Mouse (Mus musculus) spleen, adult 12 weeks (tissue): ENCODE results near the gene Ubxn1.
"Not testable (repeated sequence)": the region's sequence is repeated elsewhere in the genome, so short reads cannot be mapped to it uniquely, and the experiment has no call there.

Experiments
- DNase-seq: peaks from one replicate; pipeline ENCODE4 v3.0.0; 2022; ENCODE audit warnings: low spot score

Ubxn1 gene

DNA sequence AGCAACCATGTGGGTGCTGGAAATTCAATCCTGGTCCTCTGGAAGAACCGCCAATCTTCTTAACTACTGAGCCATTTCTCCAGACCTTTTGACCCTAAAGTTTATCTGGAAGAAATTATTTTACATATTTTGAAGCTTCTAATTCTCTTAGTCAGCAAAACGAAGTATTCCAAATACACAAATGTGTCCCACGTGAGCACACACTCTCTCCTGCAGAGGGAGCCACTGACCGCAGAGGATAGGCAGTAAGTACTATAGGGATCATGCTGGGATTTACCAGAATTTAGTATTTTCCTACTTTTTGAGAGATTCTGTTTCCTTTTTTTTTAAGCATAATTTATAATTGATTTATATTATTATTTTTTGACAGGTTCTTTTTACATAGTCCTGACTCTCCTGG, 13.6 kb upstream of the Ubxn1 start:
- DNase-seq, result peak; percentile 7

DNA sequence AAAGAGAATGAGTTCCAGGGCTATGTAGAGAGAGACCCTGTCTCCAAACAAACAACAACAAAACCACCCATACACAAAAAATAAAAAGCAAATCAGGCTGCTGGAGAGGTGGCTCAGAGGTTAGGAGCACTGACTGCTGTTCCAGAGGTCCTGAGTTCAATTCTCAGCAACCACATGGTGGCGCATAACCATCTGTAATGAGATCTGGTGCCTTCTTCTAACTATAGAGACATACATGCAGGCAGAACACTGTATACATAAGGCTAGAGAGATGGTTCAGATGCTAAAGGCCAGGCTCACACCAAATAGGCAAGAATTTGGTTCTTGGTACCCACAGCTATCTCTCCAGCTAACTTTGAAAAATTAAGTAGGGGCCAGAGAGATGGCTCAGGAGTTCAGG, 12.3 kb upstream of the Ubxn1 start:
- DNase-seq, result peak; percentile 23

DNA sequence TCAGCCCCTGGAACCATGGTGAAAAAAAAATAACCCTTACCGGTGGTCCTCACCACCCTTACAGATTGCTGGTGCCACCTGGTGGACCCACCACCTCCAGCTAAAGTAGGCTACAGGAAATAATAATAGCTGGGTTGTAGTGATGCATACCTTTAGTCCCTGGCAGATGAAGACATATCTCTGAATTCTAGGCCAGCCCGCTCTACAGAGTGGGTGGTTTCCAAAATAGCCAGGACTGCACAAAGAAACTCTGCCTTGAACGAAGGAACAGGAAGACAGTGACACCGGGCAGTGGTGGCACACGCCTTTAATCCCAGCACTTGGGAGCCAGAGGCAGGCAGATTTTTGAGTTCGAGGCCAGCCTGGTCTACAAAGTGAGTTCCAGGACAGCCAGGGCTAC, 7.0 kb upstream of the Ubxn1 start:
- DNase-seq, result no peak

DNA sequence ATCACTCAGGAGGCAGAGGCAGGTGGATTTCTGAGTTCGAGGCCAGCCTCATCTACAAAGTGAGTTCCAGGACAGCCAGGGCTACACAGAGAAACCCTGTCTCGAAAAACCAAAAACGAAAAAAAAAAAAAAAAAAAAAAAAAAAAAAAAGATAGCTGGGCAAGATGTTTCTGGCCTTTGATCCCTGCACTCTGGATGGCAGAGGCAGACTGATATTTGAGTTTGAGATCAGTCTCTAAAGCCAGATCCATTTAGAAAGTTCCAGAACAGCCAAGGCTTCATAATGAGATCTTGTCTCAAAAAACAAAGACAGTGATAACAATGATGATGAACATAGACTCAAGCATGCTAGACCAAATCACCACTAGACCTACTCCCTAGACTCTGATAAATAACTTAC, 915 bp upstream of the Ubxn1 start:
- not testable (repeated sequence) for DNase-seq

DNA sequence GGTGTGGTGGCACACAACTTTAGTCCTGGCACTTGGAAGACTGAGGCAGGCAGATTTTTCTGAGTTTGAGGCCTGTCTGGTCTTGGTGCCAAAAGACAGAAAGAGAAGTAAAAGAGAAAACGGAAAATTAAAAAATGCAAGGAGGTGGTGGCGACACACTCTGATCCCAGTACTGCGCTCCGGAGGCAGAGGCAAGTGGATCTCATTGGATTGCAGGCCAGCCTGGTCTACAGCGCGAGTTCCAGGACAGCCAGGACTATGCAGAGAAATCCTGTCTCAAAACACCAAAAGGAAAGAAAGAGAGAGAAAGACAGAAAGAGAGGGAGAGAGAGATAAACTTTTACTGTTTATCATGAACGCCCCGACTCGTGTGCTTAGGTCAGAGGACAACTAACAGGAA, 458 bp upstream of the Ubxn1 start:
- DNase-seq, result no peak

DNA sequence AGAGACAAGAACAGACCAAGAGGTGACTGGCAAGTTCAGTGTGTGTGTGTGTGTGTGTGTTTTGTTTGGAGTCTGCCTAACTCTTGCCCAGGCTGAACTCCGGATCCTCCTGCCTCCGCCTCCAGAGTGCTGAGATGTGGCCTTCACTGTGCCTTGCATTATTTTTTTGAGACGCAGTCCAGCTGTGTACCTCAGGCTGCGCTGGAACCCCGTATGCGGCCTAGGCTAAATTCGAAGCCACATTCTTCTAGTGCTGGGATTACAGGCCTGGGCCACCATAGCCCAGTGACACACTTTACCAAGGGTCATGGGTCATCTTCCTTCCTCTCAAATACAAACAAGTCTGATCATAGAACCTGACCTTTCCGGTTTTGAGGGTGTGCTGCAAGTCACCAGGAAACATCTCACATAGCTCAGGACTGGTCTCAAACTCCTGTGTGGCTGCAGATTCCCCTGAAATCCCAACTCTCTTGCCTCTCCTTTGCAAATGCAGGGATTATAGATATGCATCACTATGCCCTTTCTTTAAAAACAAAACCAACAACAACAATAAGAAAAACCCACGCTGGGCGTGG, 1.1 kb downstream of the Ubxn1 start:
- DNase-seq, result no peak

DNA sequence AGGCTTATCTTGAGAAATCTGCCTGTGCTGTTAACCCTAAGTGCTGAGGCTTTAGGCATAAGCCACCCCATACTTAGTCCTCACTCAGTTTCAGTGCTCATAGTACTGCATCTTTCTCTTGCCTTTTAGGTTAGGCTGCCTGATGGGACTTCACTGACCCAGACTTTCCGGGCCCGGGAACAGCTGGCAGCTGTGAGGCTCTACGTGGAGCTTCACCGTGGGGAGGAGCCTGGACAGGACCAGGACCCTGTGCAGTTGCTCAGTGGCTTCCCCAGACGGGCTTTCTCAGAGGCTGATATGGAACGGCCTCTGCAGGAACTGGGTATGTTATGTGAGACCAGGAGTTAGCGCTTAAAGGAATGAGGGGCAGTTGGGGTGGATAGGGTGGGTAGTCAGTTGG, 3.7 kb downstream of the Ubxn1 start:
- DNase-seq, result no peak

GRCm38 (mm10) chr19:8880311-8881033, 9.2 kb downstream of the Ubxn1 start, which contains the start of gene Uqcc3:
TSS of gene Uqcc3 (minus strand) at chr19:8880923.
- DNase-seq, result peak; percentile 78

DNA sequence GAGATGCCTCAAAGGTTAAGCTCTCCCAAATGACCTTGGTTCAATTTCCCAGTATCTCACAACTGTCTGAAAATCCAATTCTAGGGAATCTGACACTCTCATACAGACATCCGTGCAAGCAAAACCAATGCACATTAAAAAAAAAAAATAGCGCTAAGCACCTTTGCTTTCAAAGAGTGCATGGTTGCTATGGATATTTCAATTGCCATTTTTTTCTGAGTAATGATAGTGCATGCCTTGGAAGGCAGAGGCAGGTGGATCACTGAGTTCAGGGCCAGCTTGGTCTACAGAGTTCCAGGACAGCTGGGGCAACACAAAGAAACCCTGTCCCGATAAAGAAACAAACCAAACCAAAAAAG, 9.7 kb downstream of the Ubxn1 start:
- no peak for DNase-seq

DNA sequence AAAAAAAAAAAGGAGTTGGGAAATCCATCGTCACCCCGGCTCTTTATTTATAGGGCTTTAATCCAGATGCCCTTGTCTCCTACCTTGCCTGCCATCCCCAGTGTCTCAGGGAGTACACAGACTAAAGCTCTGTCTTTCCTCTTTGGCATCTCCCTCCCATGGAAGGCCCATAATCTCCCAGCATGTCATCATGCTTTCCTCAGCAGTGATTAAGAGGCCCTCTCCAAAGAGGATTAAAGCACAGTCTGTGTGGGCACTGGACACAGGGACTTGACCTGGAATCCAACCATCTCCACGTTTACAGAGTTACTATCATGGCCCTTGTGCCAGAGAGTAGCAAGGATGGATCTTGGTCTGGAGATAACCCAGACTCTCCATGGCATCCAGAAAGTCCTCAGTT, 12.3 kb downstream of the Ubxn1 start, which contains the start of the genes Lbhd1 and Gm49403:
Lbhd1 (plus strand) TSS at position 117 of the 400 bp plus-strand sequence.
Gm49403 (plus strand) TSS at position 315 of the 400 bp plus-strand sequence.
- DNase-seq, result no peak

GRCm38 (mm10) chr19:8886916-8887584, 15.8 kb downstream of the Ubxn1 start:
- no peak for DNase-seq

GRCm38 (mm10) chr19:8887585-8888463, 16.5 kb downstream of the Ubxn1 start:
- no peak for DNase-seq

DNA sequence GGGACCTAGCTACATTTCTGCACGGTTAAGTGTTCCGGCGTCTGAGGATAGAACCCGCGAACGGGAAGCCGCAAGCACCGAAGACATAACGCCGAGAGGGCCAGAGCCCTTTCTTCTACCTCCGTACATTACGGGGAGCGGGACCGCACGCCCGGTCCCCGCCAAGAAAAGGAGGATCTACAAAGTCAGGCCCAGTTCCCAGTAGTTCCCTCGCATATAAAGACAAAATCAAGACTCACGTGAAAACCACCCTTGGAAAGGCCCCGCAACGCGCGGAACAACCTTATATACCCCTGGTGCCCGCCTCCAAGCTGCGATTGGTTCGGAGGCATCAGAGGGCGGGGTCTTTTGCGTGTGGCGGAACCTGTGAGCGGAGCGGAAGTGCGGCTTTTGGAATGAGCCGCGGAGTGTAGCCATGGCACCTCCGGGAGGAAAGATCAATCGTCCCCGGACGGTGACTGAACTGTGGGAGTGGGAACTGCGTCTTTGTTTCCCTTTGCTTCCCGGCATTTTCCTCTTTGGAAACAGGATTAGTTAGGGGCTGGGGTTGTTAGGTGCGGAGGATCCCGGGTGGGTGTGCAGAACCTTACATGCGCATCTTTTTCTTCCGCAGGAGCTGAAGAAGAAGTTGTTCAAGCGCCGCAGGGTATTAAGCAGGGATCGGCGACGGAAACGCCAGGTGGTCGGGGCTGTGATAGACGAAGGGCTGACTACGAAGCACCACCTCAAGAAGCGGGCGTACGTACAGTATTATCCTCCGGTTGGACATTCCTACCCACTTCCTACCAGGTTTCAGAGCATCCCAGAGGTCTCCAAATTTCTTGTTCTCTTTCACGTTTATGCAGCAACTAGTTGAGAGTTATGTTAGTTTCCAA, 17.5 kb downstream of the Ubxn1 start, which contains the start of the genes 1810009A15Rik and Gm49416:
1810009A15Rik (plus strand) TSS at position 343 of the 875 bp plus-strand sequence.
Gm49416 (plus strand) TSS at position 416 of the 875 bp plus-strand sequence.
- peak; percentile 92 for DNase-seq

DNA sequence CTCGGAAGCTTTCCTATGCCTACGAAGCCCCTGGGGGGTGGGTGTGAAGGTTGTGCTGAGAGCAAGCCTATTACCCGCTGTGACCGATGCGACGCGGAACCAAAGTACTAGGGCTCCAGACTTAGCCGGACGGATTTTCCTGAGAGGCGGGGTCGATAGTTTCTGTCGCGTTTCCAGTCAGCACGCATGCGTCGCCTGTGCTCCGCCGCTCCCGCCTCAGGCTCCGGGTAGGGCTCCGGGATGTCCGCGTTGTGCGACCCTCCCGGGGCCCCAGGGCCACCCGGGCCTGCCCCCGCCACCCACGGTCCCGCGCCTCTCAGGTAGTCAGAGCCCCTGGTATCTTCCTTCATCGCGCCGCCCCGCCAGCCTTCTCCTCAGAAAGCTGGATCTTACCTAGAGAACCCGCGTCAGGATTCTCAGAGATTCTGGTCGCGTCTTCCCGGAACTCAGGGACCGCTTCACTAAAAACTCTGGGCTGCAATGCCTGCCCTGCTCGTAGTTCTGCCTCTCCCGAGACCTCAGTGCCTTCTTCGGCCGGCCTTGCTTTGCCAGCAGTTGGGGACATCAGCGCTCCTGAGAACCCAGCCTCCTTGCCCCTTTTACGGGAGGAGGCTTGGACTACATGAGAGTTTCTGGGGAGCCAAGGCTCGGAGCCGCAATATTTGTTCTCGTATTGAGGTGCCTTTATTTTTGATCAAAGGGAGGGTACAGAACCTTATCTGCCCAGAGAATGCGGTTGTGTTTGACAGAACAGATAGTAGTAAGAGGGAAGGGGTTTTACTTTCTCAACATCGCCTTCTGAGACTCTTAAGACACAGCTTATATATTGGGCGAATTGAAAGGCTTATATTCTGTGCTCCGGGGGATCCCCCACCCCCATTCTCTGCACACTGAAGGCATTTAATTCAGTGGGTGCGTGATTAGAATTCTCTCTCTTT, 21.8 kb downstream of the Ubxn1 start, which contains the start of gene Ints5:
Ints5 (plus strand) TSS at position 177 of the 938 bp plus-strand sequence.
- DNase-seq, result peak; percentile 76

GRCm38 (mm10) chr19:8895397-8895960, 24.2 kb downstream of the Ubxn1 start:
- no peak for DNase-seq

DNA sequence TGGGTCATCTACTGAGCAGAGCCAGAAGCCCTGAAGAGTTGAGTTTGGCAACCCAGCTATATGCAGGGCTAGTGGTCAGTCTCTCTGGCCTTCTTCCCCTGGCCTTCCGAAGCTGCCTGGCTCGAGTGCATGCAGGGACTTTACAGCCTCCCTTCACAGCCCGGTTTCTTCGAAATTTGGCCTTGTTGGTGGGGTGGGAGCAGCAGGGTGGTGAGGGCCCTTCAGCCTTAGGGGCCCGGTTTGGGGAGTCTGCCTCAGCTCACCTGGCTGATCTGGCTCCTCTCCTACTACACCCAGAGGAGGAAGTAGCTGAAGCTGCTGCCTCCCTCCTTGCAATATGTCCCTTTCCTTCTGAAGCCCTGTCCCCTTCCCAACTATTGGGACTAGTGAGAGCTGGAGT, 24.9 kb downstream of the Ubxn1 start:
- DNase-seq, result not testable (repeated sequence)

- DNase-seq, result not testable (repeated sequence)
These were observed 26.0 kb downstream of the Ubxn1 start for GRCm38 (mm10) chr19:8897211-8897864.

DNA sequence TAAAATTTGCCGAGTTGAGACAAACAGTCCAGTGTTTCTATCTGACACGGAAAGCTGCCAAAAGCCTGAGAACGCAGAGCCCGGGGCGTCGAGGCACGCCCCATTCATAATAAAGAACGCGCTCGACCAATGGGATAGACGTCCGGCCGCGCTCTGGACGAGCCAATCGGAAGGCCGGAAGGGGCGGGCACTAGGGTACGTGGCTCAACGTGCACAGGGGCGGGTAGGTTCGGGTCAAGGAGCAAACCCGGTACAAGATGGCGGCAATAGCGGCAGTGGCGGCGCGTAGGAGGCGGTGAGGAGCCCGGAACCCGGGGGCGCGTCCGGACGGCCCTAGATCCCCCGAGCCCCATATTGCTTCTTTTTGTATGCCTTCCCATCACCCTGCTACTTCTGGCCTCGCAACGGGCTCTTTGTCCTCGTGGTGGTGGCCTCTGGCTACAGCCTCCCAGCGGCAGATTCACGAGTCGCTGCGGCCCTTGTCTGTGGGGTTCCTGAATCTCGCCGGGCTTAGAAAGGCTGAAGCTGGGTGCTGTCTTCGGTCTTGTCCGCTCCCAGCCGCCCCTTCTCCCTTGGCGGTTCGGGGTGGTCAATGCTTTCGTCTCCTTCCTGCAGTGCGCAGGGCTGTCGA, 26.7 kb downstream of the Ubxn1 start, which contains the start of gene Ganab:
Ganab (plus strand) TSS at position 207 of the 631 bp plus-strand sequence.
- peak; percentile 91 for DNase-seq
